Mouse (Mus musculus) spleen, adult 2 months (tissue): ENCODE data around the gene Abca1. TPM values are rescaled to one million over a fixed set of nuclear protein-coding genes. Genes with fewer than 3 reads are reported as not detected.

ENCODE experiments used
- DNase-seq, 2 experiments: peaks; one replicate each; pipeline versions ENCODE4 v3.0.0 to v3.0.0-alpha.2; 2012 to 2021; ENCODE audit warnings: low spot score in 2 of 2, low read depth in 1 of 2
- H3K27ac ChIP-seq: fragments of 200-500 bp; 2 replicates; pipeline ENCODE4 v1.5.1; 2012; ENCODE audit warnings: low read length, inconsistent platforms; ENCODE audit not compliant: insufficient read depth
- H3K27me3 ChIP-seq: fragments of 200-500 bp; 2 replicates; pipeline ENCODE4 v1.6.1; 2012; ENCODE audit warnings: mild to moderate bottlenecking, moderate library complexity, low read length, inconsistent platforms; ENCODE audit not compliant: control insufficient read depth, insufficient read depth
- H3K36me3 ChIP-seq: fragments of 200-500 bp; 2 replicates; pipeline ENCODE4 v1.6.1; 2012; ENCODE audit warnings: mild to moderate bottlenecking, low read length, inconsistent platforms; ENCODE audit not compliant: control insufficient read depth, insufficient read depth
- H3K4me1 ChIP-seq: fragments of 200-500 bp; 2 replicates; pipeline ENCODE4 v1.6.1; 2011; ENCODE audit warnings: inconsistent platforms; ENCODE audit not compliant: control insufficient read depth, insufficient read depth, insufficient read length
- H3K4me3 ChIP-seq: fragments of 200-500 bp; 2 replicates; pipeline ENCODE4 v1.5.1; 2011; ENCODE audit warnings: mild to moderate bottlenecking, inconsistent platforms; ENCODE audit not compliant: insufficient read depth, insufficient read length; ENCODE audit errors: extremely low read depth
- CTCF ChIP-seq: fragments of 200-500 bp; IDR thresholded peaks from 2 replicates; pipeline ENCODE4 v1.5.1; 2011; ENCODE audit warnings: mild to moderate bottlenecking, inconsistent platforms; ENCODE audit not compliant: insufficient read depth, insufficient read length, insufficient replicate concordance; ENCODE audit errors: extremely low read depth
- POLR2A ChIP-seq: fragments of 200-500 bp; IDR thresholded peaks from 2 replicates; pipeline ENCODE4 v1.6.1; 2011; ENCODE audit warnings: low read depth, low read length, inconsistent platforms
- WGBS: fragments of 180-500 bp; shearing (Covaris S2); methylation state at CpG from one replicate; pipeline ENCODE4 v1.1.7; 2018; 5-methylcytosine and 5-hydroxymethylcytosine counted together
- polyA plus RNA-seq: library from polyadenylated mRNA; depleted of rRNA; stranded (reverse); fragments of >200 nt; gene quantifications from 2 replicates; pipeline ENCODE4 v1.2.3, GENCODE M21; 2012

Gene Abca1
- polyA plus RNA-seq, 1 experiment: 7.6 TPM

DNA sequence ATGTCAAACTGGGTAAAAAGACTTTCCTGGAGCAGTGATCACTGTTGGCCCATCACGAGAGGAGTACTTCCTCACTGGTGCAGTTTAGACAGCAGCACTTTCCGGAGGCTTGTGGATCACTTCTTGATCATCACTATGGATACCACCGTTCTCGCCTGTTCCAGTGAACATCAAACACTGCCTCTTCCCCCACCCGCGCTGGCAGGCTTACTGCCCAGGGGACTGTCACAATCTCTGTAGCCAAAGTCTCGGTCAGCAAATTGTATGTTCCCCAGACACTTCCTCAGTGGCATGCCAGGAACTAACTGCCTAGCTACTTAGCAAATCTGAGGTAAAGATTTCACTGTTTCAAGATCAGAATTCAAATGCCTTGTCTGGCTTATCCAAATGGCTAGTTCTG lies 32.9 kb downstream of the Abca1 start:
- H3K27me3 ChIP-seq: no peaks in the 10 kb centered on the region
- TF ChIP-seq CTCF (no peak), POLR2A (no peak)
- peaks cover 5% of the 10 kb centered on the region; the same call in 1 of the 2 replicates for H3K4me1 ChIP-seq
- WGBS: 91% methylated on average over 7 of the region's 7 CpGs
- no peak overlapping the region for H3K4me3 ChIP-seq
- no peak overlapping the region for H3K27ac ChIP-seq
- peaks cover 41% of the 10 kb centered on the region for H3K36me3 ChIP-seq
- DNase-seq: no peak

DNA sequence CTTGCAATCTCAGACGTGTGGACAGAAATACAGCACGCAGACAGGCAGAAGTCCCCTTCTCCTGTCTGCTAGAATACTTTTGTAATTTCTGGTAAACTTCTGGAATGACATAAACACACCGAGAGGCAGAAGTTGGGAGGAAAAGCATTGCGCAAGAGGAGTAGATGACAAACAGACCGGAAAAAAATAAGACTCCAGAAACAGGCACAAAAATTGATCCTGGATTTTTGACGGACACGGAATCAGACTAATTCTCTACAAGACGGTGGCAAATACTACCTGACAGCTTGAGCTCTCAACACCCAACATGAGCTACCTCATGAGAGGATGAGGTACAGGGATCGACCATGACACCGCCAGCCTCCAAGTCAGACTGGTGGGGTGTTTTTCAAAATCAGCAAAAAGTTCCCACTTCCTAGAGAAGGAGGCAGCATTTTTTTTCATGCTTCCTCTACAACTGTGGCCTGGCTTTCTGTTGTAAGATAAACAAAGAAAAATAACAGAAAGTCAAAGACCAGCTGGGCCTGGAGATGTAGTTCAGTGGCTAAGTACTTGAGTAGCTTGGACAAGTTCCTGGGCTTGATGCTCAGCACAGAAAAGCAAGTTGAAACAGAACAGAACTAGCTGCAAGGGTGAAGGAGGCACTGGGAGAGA lies 34.7 kb downstream of the Abca1 start:
- H3K36me3 ChIP-seq: peaks cover 31% of the 10 kb centered on the region
- peaks cover 5% of the 10 kb centered on the region; the same call in 1 of the 2 replicates for H3K4me1 ChIP-seq
- no peaks in the 10 kb centered on the region for H3K27me3 ChIP-seq
- no peak for DNase-seq
- 76% methylated on average over 10 of the region's 10 CpGs for WGBS
- H3K27ac ChIP-seq: no peak overlapping the region
- no peak for TF ChIP-seq POLR2A
- no peak for TF ChIP-seq CTCF
- H3K4me3 ChIP-seq: no peak overlapping the region

DNA sequence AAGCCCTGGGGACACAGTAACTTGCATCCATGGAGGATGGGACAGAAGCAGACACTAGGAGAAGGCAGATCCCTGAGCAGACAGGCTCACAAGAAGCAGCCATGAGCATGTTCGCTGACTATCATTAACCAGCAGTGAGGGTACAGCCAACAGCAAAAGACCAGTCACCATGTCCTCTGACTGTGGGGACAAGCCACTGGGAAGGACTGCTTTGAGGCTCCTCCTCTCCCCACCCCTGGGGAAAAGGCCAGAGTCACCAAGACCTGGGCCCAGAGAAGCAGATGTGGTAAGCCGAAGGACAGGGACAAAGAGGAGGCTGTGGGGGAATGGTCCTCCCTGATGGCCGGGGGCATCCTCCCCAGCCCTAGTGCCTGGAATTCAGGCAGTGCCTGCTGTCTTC lies 37.4 kb downstream of the Abca1 start:
- WGBS: 72% methylated on average over 3 of the region's 3 CpGs
- H3K36me3 ChIP-seq: peaks cover 13% of the 10 kb centered on the region
- H3K4me3 ChIP-seq: no peak overlapping the region
- H3K27ac ChIP-seq: no peak overlapping the region
- no peak for DNase-seq
- no peaks in the 10 kb centered on the region for H3K27me3 ChIP-seq
- no peak for TF ChIP-seq POLR2A
- no peak for TF ChIP-seq CTCF
- peaks cover 5% of the 10 kb centered on the region; the same call in 1 of the 2 replicates for H3K4me1 ChIP-seq

DNA sequence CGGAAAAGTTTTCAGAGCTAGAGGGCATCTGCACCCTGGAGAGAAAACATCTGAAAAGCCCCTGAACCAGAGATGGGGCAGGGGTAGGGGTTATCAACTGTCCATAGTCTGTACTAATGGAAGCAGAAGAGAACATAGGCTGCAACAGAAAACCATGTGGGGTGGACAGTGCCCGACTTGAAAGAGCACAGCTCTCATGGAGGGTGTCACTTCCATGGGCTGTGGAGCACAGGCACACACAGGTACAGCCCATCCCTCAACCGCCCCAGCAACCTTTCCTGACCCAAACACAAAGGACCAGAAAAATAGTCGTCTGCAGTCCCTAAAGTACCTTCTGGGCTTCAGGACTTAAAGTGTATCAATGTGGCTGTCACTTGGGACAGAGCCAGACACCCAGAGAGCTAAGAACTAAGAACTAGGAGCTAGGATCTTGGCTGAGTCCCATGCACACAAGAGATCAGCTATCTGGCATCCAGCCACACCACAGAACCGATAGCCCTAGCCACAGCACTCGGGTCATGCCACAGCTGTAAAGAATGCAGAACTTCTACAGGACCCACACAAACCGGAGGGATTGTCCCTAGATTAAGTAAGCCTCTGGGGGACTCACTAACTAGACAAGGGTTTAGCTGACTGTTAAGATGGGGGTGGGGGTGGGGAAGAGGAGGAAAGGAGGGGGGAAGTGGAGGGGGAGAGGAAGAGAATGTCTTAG lies 38.0 kb downstream of the Abca1 start:
- Histone ChIP-seq H3K27ac (no peak overlapping the region), H3K27me3 (no peaks in the 10 kb centered on the region), H3K4me3 (no peak overlapping the region), H3K36me3 (peaks cover 7% of the 10 kb centered on the region), H3K4me1 (peaks cover 5% of the 10 kb centered on the region; the same call in 1 of the 2 replicates)
- TF ChIP-seq POLR2A (no peak), CTCF (no peak)
- peak in 1 of 2 experiments; percentile 36 for DNase-seq
- 36% methylated on average over 7 of the region's 7 CpGs for WGBS

DNA sequence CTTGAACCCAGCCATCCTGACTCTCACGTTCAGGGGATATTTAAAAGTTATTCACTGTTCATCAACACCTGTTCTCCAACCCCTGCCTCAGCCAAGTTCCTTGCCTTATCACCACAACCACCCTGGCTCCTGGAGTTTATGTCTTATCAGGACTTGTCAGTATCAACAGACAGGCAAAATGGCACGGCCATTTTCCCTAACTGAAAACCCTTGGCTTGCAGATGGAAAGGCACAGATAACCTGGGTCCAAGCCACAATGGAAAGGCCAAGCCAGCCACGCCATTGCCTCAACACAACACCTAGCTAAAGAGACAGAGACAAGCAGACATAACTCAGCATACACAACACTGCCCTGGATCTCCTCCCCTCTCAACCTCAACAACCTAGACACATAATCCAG lies 38.6 kb downstream of the Abca1 start:
- DNase-seq: no peak
- H3K36me3 ChIP-seq: peaks cover 2% of the 10 kb centered on the region; the same call in 1 of the 2 replicates
- no peak overlapping the region for H3K27ac ChIP-seq
- no peaks in the 10 kb centered on the region for H3K27me3 ChIP-seq
- H3K4me1 ChIP-seq: peaks cover 10% of the 10 kb centered on the region; the same call in 1 of the 2 replicates
- no peak overlapping the region for H3K4me3 ChIP-seq
- TF ChIP-seq CTCF (no peak), POLR2A (no peak)
- WGBS: 68% methylated on average over 3 of the region's 3 CpGs

DNA sequence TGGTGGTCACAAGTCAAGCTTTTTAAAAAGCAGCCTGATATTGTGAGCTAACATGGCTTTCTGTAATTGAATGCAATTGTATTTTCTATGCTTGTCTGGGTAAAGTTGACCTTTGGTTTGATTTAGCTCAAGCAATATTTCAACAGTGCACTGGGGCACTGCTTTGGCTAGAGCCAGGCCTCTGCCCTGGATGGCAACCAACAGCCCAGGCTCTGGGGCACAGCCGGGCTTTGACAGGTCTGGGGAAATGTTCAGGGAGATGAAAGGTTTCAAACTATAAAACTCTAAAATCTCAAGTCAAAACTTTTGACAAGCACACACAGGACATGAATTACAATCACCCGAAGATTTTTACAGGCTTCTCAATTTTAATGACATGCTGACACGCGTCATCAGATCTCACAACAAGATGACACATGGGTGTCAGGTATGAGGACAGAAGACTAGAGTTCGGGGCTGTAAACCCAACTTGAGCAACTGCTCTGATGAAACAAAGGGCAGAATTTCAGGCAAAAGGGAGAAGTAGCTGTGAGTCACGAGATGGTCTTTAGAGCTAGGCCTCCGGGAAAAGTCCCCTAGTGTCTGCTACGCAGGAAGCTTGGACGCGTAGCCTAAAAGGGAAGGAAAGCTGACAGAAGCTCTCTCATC lies 39.5 kb downstream of the Abca1 start:
- TF ChIP-seq POLR2A (no peak), CTCF (no peak)
- H3K36me3 ChIP-seq: peaks cover 1% of the 10 kb centered on the region; the same call in 1 of the 2 replicates

More for the DNA sequence above, 39.5 kb downstream of the Abca1 start:
- DNase-seq: no peak
- Histone ChIP-seq H3K27ac (no peak overlapping the region), H3K4me3 (no peak overlapping the region), H3K27me3 (no peaks in the 10 kb centered on the region), H3K4me1 (peaks cover 14% of the 10 kb centered on the region; the same call in 1 of the 2 replicates)
- WGBS: 61% methylated on average over 10 of the region's 10 CpGs
